Mouse (Mus musculus) CH12.LX (cell line): ENCODE measurements around the gene Pnpla2.

Source experiments
- CTCF ChIP-seq, 2 experiments: IDR thresholded peaks in 1 of 2; conservative IDR thresholded peaks in 1 of 2; 2 replicates each; pipeline ENCODE4 v1.5.1; 2011 to 2012; ENCODE audit warnings: low read depth in 2 of 2, low read length in 2 of 2, improper control_type of control experiment in 1 of 2, inconsistent platforms in 1 of 2, mild to moderate bottlenecking in 1 of 2, moderate library complexity in 1 of 2
- E2F4 ChIP-seq: IDR thresholded peaks from 2 replicates; pipeline ENCODE4 v1.6.1; 2011; ENCODE audit warnings: low read depth, low read length, improper control_type of control experiment; ENCODE audit not compliant: insufficient replicate concordance
- ETS1 ChIP-seq: conservative IDR thresholded peaks from 2 replicates; pipeline ENCODE4 v1.6.1; 2012; ENCODE audit warnings: low read depth, mild to moderate bottlenecking, inconsistent platforms, low read length, improper control_type of control experiment, moderate library complexity
- MAX ChIP-seq: IDR thresholded peaks from 2 replicates; pipeline ENCODE4 v1.6.1; 2011; ENCODE audit warnings: low read length, improper control_type of control experiment
- NRF1 ChIP-seq: IDR thresholded peaks from 2 replicates; pipeline ENCODE4 v1.6.1; 2014; ENCODE audit warnings: low read depth, mild to moderate bottlenecking, inconsistent platforms, low read length, improper control_type of control experiment, moderate library complexity

DNA sequence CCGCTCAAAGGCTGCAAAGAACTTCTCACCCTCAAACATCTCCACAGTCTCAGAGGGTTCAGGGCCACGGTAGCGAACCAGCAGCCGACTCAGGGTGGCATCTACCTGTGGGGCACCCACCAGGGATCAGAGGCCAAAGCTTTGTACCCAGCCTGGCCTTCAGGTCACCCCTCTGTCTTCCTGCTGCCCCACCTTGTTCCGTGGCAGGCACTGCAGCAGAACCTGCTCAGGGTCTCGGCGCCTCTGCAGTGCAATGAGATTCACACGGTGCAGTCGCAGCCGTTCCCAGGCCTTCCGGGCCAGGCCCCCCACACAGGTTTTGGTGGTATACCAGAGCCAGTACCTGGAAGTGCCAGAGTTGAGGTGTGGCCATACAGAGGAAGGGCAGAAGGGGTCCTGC lies 15.2 kb upstream of the Pnpla2 start:
- no peak for TF ChIP-seq NRF1
- TF ChIP-seq E2F4 = no peak
- no peak for TF ChIP-seq MAX
- no peak for TF ChIP-seq ETS1
- no peak for TF ChIP-seq CTCF (conservative IDR thresholded peaks at IDR 0.05 in 1 of 2, IDR thresholded peaks at IDR 0.05 in 1 of 2; ENCODE audit: low read depth in 2 of 2, low read length in 2 of 2)
